ENCODE assay signal across 27 mouse cellular contexts in genomic region chr3:101007112-101007782, GRCm38 (mm10). TPM values are rescaled to one million over a fixed set of nuclear protein-coding genes. Genes with fewer than 3 reads are reported as not detected.
DNase-seq lines count a peak whose midpoint lies in the region; ATAC-seq and TF ChIP-seq lines count a peak whose summit lies in the region.
"Had no signal": no experiment of that assay in that cellular context is flagged by ENCODE, and none has a peak within 500 bp of the region (broad histone marks: within the 10 kb centered on the region; RNA-seq: fewer than 3 reads in every experiment).

No protein-coding gene starts in this region.

- WGBS in limb, embryonic 14.5 days, result 50% methylated on average over 5 of the region's 5 CpGs
- 81% methylated on average over 5 of the region's 5 CpGs for WGBS in limb, embryonic 10.5 days
- WGBS in hindbrain, embryonic 16.5 days, result 69% methylated on average over 5 of the region's 5 CpGs

- DNase-seq in limb, embryonic 14.5 days (ENCODE audit: low spot score), result peak; percentile 42
- no peak for DNase-seq in limb, embryonic 10.5 days (ENCODE audit: low spot score)
- DNase-seq in G1E (ENCODE audit: low spot score) (no peak), MN1 (ENCODE audit: low spot score) (peak; percentile 12)
- no peak for DNase-seq in cerebellum, adult 8-10 months
- DNase-seq: adrenal gland, adult 2 months; adrenal gland, postnatal 14 days; cerebellum, adult 11 months; cerebellum, adult 2 months; cerebellum, postnatal 10 days; cerebellum, postnatal 36 days; embryo, embryonic 11 days; forebrain, postnatal 0 days; gastrocnemius, adult 2 months; gastrocnemius, postnatal 14 days; heart, adult 11 months had no signal

- H3K4me1 ChIP-seq in limb, embryonic 14.5 days (ENCODE audit: control insufficient read depth, insufficient read depth, low read length), result peaks cover 10% of the 10 kb centered on the region; the same call in 1 of the 2 replicates
- H3K4me1 ChIP-seq in limb, embryonic 10.5 days, result peaks cover 7% of the 10 kb centered on the region
- H3K4me1 ChIP-seq in G1E (ENCODE audit: insufficient read depth, low read depth, low read length), result peaks cover 7% of the 10 kb centered on the region
- no peaks in the 10 kb centered on the region for H3K4me1 ChIP-seq in hindbrain, embryonic 16.5 days (ENCODE audit: control insufficient read depth, insufficient read depth, low read depth, low read length)
- H3K4me1 ChIP-seq: hindbrain, embryonic 15.5 days had no signal

- no peak overlapping the region for H3K9ac ChIP-seq in limb, embryonic 14.5 days (ENCODE audit: low read depth, low read length, severe bottlenecking)
- H3K9ac ChIP-seq in hindbrain, embryonic 16.5 days (ENCODE audit: low read depth, low read length), result no peak overlapping the region
- H3K9ac ChIP-seq: embryonic facial prominence, embryonic 15.5 days; forebrain, postnatal 0 days; hindbrain, embryonic 12.5 days; hindbrain, embryonic 15.5 days; intestine, embryonic 15.5 days had no signal

- H3K36me3 ChIP-seq in limb, embryonic 14.5 days (ENCODE audit: control insufficient read depth, insufficient read depth, low read length), result no peaks in the 10 kb centered on the region
- no peaks in the 10 kb centered on the region for H3K36me3 ChIP-seq in limb, embryonic 10.5 days
- no peaks in the 10 kb centered on the region for H3K36me3 ChIP-seq in G1E (replicated peaks)
- H3K36me3 ChIP-seq in hindbrain, embryonic 16.5 days (ENCODE audit: control insufficient read depth, insufficient read depth, low read length), result no peaks in the 10 kb centered on the region
- H3K36me3 ChIP-seq: embryonic facial prominence, embryonic 15.5 days; hindbrain, embryonic 12.5 days; hindbrain, embryonic 15.5 days; intestine, embryonic 15.5 days had no signal

- H3K4me3 ChIP-seq in limb, embryonic 14.5 days (replicated peaks; ENCODE audit: low read length), result no peak overlapping the region
- H3K4me3 ChIP-seq in limb, embryonic 10.5 days, result no peak overlapping the region
- no peak overlapping the region for H3K4me3 ChIP-seq in G1E (ENCODE audit: low read depth, low read length)
- no peak overlapping the region for H3K4me3 ChIP-seq in hindbrain, embryonic 16.5 days (ENCODE audit: low read length)
- H3K4me3 ChIP-seq: embryonic facial prominence, embryonic 15.5 days; gastrocnemius, adult 2 months; hindbrain, embryonic 12.5 days; hindbrain, embryonic 15.5 days; intestine, embryonic 15.5 days had no signal

- ATAC-seq in limb, embryonic 14.5 days (ENCODE audit: low FRiP score, low read depth), result peak; percentile 60; the same call in 1 of the 2 replicates
- peak; percentile 15; the same call in 1 of the 2 replicates for ATAC-seq in G1E (ENCODE audit: extremely low read depth, insufficient number of reproducible peaks, low FRiP score, poor library complexity, severe bottlenecking)
- peak; percentile 54 for ATAC-seq in megakaryocyte-erythroid progenitor cell, adult 5-6 weeks (replicated peaks; ENCODE audit: low FRiP score, low TSS enrichment, poor library complexity, severe bottlenecking)
- ATAC-seq in hindbrain, embryonic 16.5 days, result no peak; the same call in 1 of the 2 replicates
- ATAC-seq: CD4-positive, CD25-positive, alpha-beta regulatory T cell, adult 4 months; forebrain, embryonic 14.5 days; forebrain, postnatal 0 days; intestine, embryonic 15.5 days; Patski had no signal

- no peak overlapping the region for H3K27ac ChIP-seq in limb, embryonic 14.5 days (replicated peaks; ENCODE audit: low read depth, low read length)
- no peak overlapping the region for H3K27ac ChIP-seq in limb, embryonic 10.5 days
- no peak overlapping the region for H3K27ac ChIP-seq in hindbrain, embryonic 16.5 days (ENCODE audit: low read depth, low read length)
- H3K27ac ChIP-seq: embryonic facial prominence, embryonic 15.5 days; gastrocnemius, adult 2 months; hindbrain, embryonic 12.5 days; hindbrain, embryonic 15.5 days; intestine, embryonic 15.5 days had no signal

- no peak overlapping the region for H3K4me2 ChIP-seq in limb, embryonic 14.5 days (replicated peaks; ENCODE audit: low read depth, low read length, severe bottlenecking)
- no peak overlapping the region for H3K4me2 ChIP-seq in hindbrain, embryonic 16.5 days (ENCODE audit: low read length)
- H3K4me2 ChIP-seq: embryonic facial prominence, embryonic 15.5 days; heart, embryonic 11.5 days; hindbrain, embryonic 12.5 days; hindbrain, embryonic 15.5 days; intestine, embryonic 15.5 days had no signal

- H3K27me3 ChIP-seq in limb, embryonic 14.5 days (ENCODE audit: control insufficient read depth, insufficient read depth, low read length), result no peaks in the 10 kb centered on the region
- no peaks in the 10 kb centered on the region for H3K27me3 ChIP-seq in limb, embryonic 10.5 days (ENCODE audit: low read depth, poor library complexity, severe bottlenecking)
- H3K27me3 ChIP-seq in G1E (ENCODE audit: insufficient read depth, low read length), result peaks cover 15% of the 10 kb centered on the region
- no peaks in the 10 kb centered on the region for H3K27me3 ChIP-seq in hindbrain, embryonic 16.5 days (replicated peaks; ENCODE audit: control insufficient read depth, insufficient read depth, low read length)
- H3K27me3 ChIP-seq: embryonic facial prominence, embryonic 15.5 days; hindbrain, embryonic 12.5 days; hindbrain, embryonic 15.5 days; intestine, embryonic 15.5 days; Patski had no signal

- no peaks in the 10 kb centered on the region for H3K9me3 ChIP-seq in limb, embryonic 14.5 days (ENCODE audit: control insufficient read depth, low read length)
- no peaks in the 10 kb centered on the region for H3K9me3 ChIP-seq in limb, embryonic 10.5 days (replicated peaks)
- H3K9me3 ChIP-seq in G1E (replicated peaks), result no peaks in the 10 kb centered on the region
- no peaks in the 10 kb centered on the region for H3K9me3 ChIP-seq in hindbrain, embryonic 16.5 days (ENCODE audit: control insufficient read depth, low read length)
- H3K9me3 ChIP-seq: embryonic facial prominence, embryonic 15.5 days; hindbrain, embryonic 12.5 days; hindbrain, embryonic 15.5 days; intestine, embryonic 15.5 days had no signal

- TF ChIP-seq CTCF in G1E (IDR thresholded peaks at IDR 0.05; ENCODE audit: low read depth, low read length), result no peak

- TF ChIP-seq POLR2A in limb, embryonic 14.5 days (IDR thresholded peaks at IDR 0.05; ENCODE audit: borderline replicate concordance, extremely low read depth, insufficient read depth, insufficient read length), result no peak

RNA-seq across cellular contexts. Expression of gene Cd101, which starts 22.1 kb away (rescaled TPM):
- polyA plus RNA-seq in limb, embryonic 14.5 days (2012; rRNA removed), result 0.10 and 0.14 TPM in 2 replicates
- 0.19 TPM in 1 of 2 replicates, not detected in the other for polyA plus RNA-seq in limb, embryonic 14.5 days (2014; fragmentation: Nextera tagmentation; extraction: Ambion mirVana)
- polyA plus RNA-seq in limb, embryonic 10.5 days (2016; fragmentation: Nextera tagmentation; extraction: Ambion mirVana), result 0.04 TPM in 1 of 2 replicates, not detected in the other
- total RNA-seq in G1E (2014; fragmentation: Nextera tagmentation) (not detected in 2 replicates), G1E (2017) (0.05 TPM in 1 of 2 replicates, not detected in the other)
- not detected in 2 replicates for polyA plus RNA-seq in G1E (2012)
- 0.15 TPM in 1 of 2 replicates, not detected in the other for total RNA-seq in megakaryocyte-erythroid progenitor cell, adult 5-6 weeks (2014; fragmentation: Nextera tagmentation)
- total RNA-seq in megakaryocyte-erythroid progenitor cell, adult 5-6 weeks (2017), result 0.30 TPM in 1 of 2 replicates, not detected in the other
- 0.06 and 0.08 TPM in 2 replicates for polyA plus RNA-seq in hindbrain, embryonic 16.5 days (2015; fragmentation: Nextera tagmentation; extraction: Ambion mirVana)
- polyA plus RNA-seq: embryonic facial prominence, embryonic 11.5 days; forebrain, embryonic 14.5 days; hindbrain, embryonic 12.5 days; Patski had no signal

RNA-seq across cellular contexts. Expression of gene Ttf2, which starts 37.8 kb away (rescaled TPM):
- polyA plus RNA-seq in limb, embryonic 14.5 days (2012; rRNA removed), result 13.9 and 14.0 TPM in 2 replicates
- 14.0 and 17.9 TPM in 2 replicates for polyA plus RNA-seq in limb, embryonic 14.5 days (2014; fragmentation: Nextera tagmentation; extraction: Ambion mirVana)
- 30.1 and 32.7 TPM in 2 replicates for polyA plus RNA-seq in limb, embryonic 10.5 days (2016; fragmentation: Nextera tagmentation; extraction: Ambion mirVana)
- total RNA-seq in G1E (2014; fragmentation: Nextera tagmentation) (25.2 and 28.3 TPM in 2 replicates), G1E (2017) (30.6 and 33.0 TPM in 2 replicates)
- polyA plus RNA-seq in G1E (2012), result 6.4 and 8.0 TPM in 2 replicates
- total RNA-seq in megakaryocyte-erythroid progenitor cell, adult 5-6 weeks (2014; fragmentation: Nextera tagmentation), result 23.5 and 37.1 TPM in 2 replicates
- total RNA-seq in megakaryocyte-erythroid progenitor cell, adult 5-6 weeks (2017), result 27.3 and 30.1 TPM in 2 replicates
- polyA plus RNA-seq in hindbrain, embryonic 16.5 days (2015; fragmentation: Nextera tagmentation; extraction: Ambion mirVana), result 3.6 and 4.8 TPM in 2 replicates

Comparison
In these comparisons a context has a peak if more than half of its experiments do, and no peak if none do; other contexts are left out.
1. DNase-seq: peak in limb, embryonic 14.5 days (single experiment) and MN1 (single experiment); none in limb, embryonic 10.5 days (single experiment), G1E (single experiment) and cerebellum, adult 8-10 months (single experiment).